Mouse (Mus musculus) ES-E14 (cell line): ENCODE measurements around the gene Smpd3. TPM values are rescaled to one million over a fixed set of nuclear protein-coding genes. Genes with fewer than 3 reads are reported as not detected.

Experiments used
- DNase-seq: peaks from one replicate; pipeline ENCODE4 v3.0.0-alpha.2; 2013; ENCODE audit warnings: low read depth, low spot score
- H3K27ac ChIP-seq: 2 replicates; pipeline ENCODE4 v1.5.1; 2012; ENCODE audit warnings: low read depth, mild to moderate bottlenecking, low read length, moderate library complexity, mixed read lengths; ENCODE audit not compliant: poor library complexity, insufficient read depth, severe bottlenecking
- H3K36me3 ChIP-seq: 2 replicates; pipeline ENCODE4 v1.6.1; 2012; ENCODE audit warnings: mild to moderate bottlenecking, low read length, moderate library complexity, mixed read lengths; ENCODE audit not compliant: control insufficient read depth, poor library complexity, insufficient read depth, severe bottlenecking
- H3K4me1 ChIP-seq, 2 experiments: fragments of 150-350 bp in 1 of 2; sonication (generic) in 1 of 2; 2 replicates each; pipeline ENCODE4 v1.6.1; 2012; ENCODE audit warnings: low read length in 2 of 2, mild to moderate bottlenecking in 1 of 2, mixed read lengths in 1 of 2; ENCODE audit not compliant: control insufficient read depth in 2 of 2, insufficient read depth in 2 of 2, poor library complexity in 1 of 2
- H3K4me3 ChIP-seq, 2 experiments: fragments of 150-350 bp in 1 of 2; sonication (generic) in 1 of 2; 2 replicates each; pipeline ENCODE4 v1.5.1; 2012; ENCODE audit warnings: low read length in 2 of 2, low read depth in 1 of 2, mild to moderate bottlenecking in 1 of 2, mixed read lengths in 1 of 2; ENCODE audit not compliant: insufficient read depth in 1 of 2, poor library complexity in 1 of 2, severe bottlenecking in 1 of 2
- H3K9ac ChIP-seq: 2 replicates; pipeline ENCODE4 v1.6.1; 2012; ENCODE audit warnings: low read depth, mild to moderate bottlenecking, low read length, mixed read lengths; ENCODE audit not compliant: poor library complexity, insufficient read depth, severe bottlenecking
- H3K9me3 ChIP-seq: fragments of 150-350 bp; sonication (generic); 2 replicates; pipeline ENCODE4 v1.6.1; 2012; ENCODE audit warnings: low read depth, mild to moderate bottlenecking, low read length; ENCODE audit not compliant: control insufficient read depth, insufficient read depth
- CHD2 ChIP-seq: IDR thresholded peaks from 2 replicates; pipeline ENCODE4 v1.6.1; 2014; ENCODE audit warnings: mild to moderate bottlenecking, low read depth, low read length, inconsistent platforms
- HCFC1 ChIP-seq: IDR thresholded peaks from 2 replicates; pipeline ENCODE4 v1.6.1; 2012; ENCODE audit warnings: low read length, inconsistent platforms, borderline replicate concordance; ENCODE audit not compliant: insufficient read depth
- MAFK ChIP-seq: IDR thresholded peaks from 2 replicates; pipeline ENCODE4 v1.6.1; 2014; ENCODE audit warnings: mild to moderate bottlenecking, low read depth, low read length, inconsistent platforms; ENCODE audit not compliant: insufficient read depth
- ZC3H11A ChIP-seq: IDR thresholded peaks from 2 replicates; pipeline ENCODE4 v1.6.1; 2012; ENCODE audit warnings: low read depth, mild to moderate bottlenecking, inconsistent platforms, low read length, borderline replicate concordance
- ZNF384 ChIP-seq: IDR thresholded peaks from 2 replicates; pipeline ENCODE4 v1.6.1; 2012; ENCODE audit warnings: low read depth, low read length, inconsistent platforms
- in situ Hi-C, 2 experiments: fragments of 600-800 bp; cut with MboI; formaldehyde crosslinking; loops; one replicate each; pipeline ENCODE4 v1.15.1; 2025; ENCODE audit warnings: low sequenced_read_pairs in 2 of 2, inconsistent platforms in 1 of 2; ENCODE audit not compliant: unreplicated experiment in 2 of 2
- total RNA-seq: library from RNA; depleted of rRNA; stranded (reverse); fragments of 300-350 nt; gene quantifications from 2 replicates; pipeline ENCODE4 v1.2.3, GENCODE M21; 2012

Gene Smpd3
- total RNA-seq, 1 experiment = 0.94 TPM

DNA sequence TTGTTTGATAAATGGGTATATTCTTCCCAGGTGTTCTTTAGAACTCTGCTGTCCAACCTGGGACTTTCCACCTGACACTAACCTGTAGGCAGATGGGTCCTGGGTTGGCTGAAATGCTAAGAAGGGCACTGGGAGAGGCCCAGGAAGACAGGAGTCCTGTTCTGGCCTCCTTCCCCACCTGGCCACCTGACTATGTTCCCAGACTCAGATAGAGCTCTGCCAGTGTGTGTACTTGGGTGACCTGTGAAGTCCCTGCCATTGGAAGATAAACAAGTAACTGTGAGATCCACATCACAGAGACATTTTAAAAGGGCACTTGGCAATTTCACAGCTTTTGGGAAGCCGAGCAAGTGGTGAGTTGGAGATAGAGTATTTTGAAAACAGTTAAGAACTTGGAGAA lies 31.7 kb downstream of the Smpd3 start:
- no peak for DNase-seq
- Histone ChIP-seq H3K27ac (no peak overlapping the region), H3K4me3 (no peak overlapping the region), H3K36me3 (no peaks in the 10 kb centered on the region), H3K4me1 (no peaks in the 10 kb centered on the region), H3K9ac (no peak overlapping the region), H3K9me3 (no peaks in the 10 kb centered on the region)
- in situ Hi-C loops = no loop called here
- TF ChIP-seq ZC3H11A = no peak
- no peak for TF ChIP-seq ZNF384
- no peak for TF ChIP-seq MAFK
- no peak for TF ChIP-seq CHD2
- no peak for TF ChIP-seq HCFC1

DNA sequence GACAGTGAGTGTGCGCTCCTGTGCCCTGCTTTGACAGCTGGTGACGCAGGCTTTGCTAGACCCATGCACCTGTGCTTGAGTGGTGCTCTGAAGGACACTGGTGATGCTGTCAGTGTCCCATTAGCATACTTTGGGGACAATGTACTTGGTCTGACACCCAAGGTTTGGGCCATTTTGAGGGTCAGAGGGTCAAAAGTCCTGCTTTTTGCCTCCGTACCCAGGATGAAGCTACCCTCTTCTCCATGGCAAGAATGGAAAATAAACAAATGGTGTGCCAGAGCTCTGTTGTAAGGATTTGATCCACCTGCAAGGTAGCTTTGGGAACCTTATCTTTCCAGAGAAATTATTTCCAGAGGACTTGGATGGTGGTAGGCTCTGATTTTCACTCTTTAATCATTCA lies 32.5 kb downstream of the Smpd3 start:
- in situ Hi-C loops = no loop called here
- Histone ChIP-seq H3K4me1 (no peaks in the 10 kb centered on the region), H3K9ac (no peak overlapping the region), H3K36me3 (no peaks in the 10 kb centered on the region), H3K27ac (no peak overlapping the region), H3K4me3 (no peak overlapping the region), H3K9me3 (no peaks in the 10 kb centered on the region)
- no peak for TF ChIP-seq ZC3H11A
- TF ChIP-seq HCFC1 = no peak
- TF ChIP-seq MAFK = no peak
- TF ChIP-seq CHD2 = no peak
- no peak for TF ChIP-seq ZNF384
- DNase-seq = no peak

DNA sequence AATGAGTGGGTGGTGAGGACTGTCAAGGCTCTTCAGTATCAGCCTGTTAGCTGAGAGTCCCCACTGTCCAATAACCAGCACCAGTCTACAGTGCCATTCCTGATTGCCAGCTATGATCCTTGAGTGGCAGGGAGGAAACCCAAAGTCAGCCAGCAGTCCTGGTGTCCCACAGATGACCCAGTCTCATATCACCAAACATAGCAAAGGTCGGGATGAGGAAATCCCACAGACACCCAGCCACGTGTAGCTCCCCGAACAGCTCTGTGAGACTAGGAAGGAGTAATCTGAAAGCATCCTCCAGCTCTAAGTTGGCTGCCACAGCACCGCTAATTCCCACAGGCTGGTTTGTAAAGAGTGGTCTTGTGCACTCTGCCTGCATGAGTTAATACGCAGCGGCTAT lies 33.5 kb downstream of the Smpd3 start:
- in situ Hi-C loops = no loop called here

DNA sequence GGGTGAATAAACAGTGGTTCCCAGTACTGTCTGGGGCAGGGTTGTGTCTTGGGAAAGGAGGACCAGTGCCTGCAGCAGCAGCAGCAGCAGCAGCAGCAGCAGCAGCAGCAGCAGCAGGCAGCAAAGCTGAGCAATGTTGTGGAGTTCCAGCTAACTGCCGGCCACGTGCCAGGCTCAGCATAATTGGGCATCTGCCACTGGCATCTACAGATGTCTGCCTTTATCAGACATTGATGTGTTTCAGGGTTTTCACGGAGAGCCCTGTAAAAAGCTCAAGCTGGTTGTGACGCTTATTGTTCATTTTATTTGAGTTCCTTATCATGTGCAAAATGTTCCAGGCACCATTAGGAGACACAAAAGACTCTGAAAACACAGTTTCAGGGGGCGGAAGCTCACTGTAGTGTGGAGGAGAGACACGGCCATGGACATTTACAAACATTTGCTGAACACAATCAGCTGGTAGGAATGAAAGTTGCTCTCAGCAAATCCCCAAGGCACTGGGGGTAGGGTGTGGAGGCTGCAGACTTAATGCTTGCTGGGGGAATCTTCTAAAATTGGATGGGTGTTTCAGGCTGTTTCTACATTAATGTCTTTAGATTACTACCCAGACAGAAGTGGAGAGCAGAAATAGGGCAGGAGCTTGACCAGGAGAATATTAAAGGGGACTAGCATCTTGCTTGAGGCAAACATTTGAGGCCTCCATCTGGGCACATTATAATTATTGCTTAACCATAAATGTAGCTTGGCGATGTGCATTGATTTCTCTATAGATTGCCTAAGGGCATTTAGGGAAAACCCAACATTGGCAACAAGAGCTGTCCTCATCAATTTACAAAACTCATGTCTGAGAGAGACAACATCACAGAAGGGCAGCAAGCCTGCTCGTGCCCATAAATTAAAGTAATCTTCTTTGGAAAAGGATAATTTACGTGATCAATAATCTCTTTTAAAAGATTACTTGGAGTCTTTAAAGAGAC lies 36.8 kb downstream of the Smpd3 start:
- Histone ChIP-seq H3K27ac (no peak overlapping the region), H3K4me1 (no peaks in the 10 kb centered on the region), H3K36me3 (no peaks in the 10 kb centered on the region), H3K4me3 (no peak overlapping the region), H3K9me3 (no peaks in the 10 kb centered on the region), H3K9ac (no peak overlapping the region)
- no peak for DNase-seq
- no peak for TF ChIP-seq MAFK
- TF ChIP-seq HCFC1 = no peak
- no peak for TF ChIP-seq CHD2
- no peak for TF ChIP-seq ZC3H11A
- TF ChIP-seq ZNF384 = no peak
- in situ Hi-C loops = no loop called here

More for the DNA sequence above, 33.5 kb downstream of the Smpd3 start:
- no peak overlapping the region for H3K4me3 ChIP-seq
- no peak for DNase-seq
- no peaks in the 10 kb centered on the region for H3K36me3 ChIP-seq
- TF ChIP-seq MAFK (no peak), HCFC1 (no peak), ZC3H11A (no peak), ZNF384 (no peak), CHD2 (no peak)
- H3K4me1 ChIP-seq = no peaks in the 10 kb centered on the region
- no peak overlapping the region for H3K9ac ChIP-seq
- H3K27ac ChIP-seq = no peak overlapping the region
- H3K9me3 ChIP-seq = no peaks in the 10 kb centered on the region
